Mouse (Mus musculus): ENCODE data around the gene Dpm2. TPM values are rescaled to one million over a fixed set of nuclear protein-coding genes. Genes with fewer than 3 reads are reported as not detected.

Gene Dpm2
- polyA plus RNA-seq, 1 experiment from 2014 or later, result 116 TPM

GRCm38 (mm10) chr2:32586871-32587351 is 16.3 kb downstream of the Dpm2 start, which contains the start of gene St6galnac4:
St6galnac4 (plus strand) TSS chr2:32587095.
- Histone ChIP-seq H3K4me1 (peaks cover 34% of the 10 kb centered on the region), H3K4me2 (peak within 1 kb of the TSS; percentile 75), H3K36me3 (peaks cover 13% of the 10 kb centered on the region), H3K4me3 (peak within 1 kb of the TSS; percentile 67), H3K27me3 (peaks cover 7% of the 10 kb centered on the region), H3K9me3 (no peaks in the 10 kb centered on the region), H3K27ac (peak within 1 kb of the TSS; percentile 44), H3K9ac (peak within 1 kb of the TSS; percentile 77)
- ATAC-seq (ENCODE audit: insufficient number of reproducible peaks, insufficient read depth, low FRiP score, low TSS enrichment, low read depth), result peak; percentile 86
- WGBS, result under 1% methylated on average over 38 of the region's 38 CpGs

DNA sequence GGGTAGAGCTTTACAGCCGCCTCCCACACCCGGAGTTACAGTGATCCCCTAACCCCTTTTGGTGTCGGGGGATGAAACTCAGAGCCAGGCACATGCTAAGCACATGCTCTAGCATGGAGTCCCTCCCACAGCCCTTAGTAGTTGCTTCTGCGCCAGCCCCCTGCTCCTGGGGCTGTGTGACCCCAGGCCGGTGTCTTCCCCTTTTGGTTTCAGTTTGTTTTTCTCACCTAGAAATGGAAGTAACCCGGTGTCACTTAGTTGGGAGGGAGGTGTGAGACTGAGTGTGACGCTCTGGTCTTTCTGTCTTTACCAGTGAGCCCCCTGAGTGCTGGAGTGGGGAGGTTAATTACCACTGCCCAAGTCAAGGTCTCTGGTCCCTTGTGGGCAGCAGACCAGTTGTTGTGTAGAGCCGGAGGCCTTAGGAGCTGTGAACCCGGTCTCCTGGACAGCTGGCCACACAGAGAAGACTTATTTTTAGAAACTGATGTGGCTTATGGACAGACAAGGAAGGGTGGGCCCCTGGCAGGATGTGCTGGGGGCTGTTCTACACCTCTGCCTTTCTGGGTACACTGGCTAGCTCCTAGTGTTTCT is 17.2 kb downstream of the Dpm2 start:
- Histone ChIP-seq H3K27me3 (peaks cover 5% of the 10 kb centered on the region), H3K36me3 (peaks cover 13% of the 10 kb centered on the region), H3K9ac (peak overlapping the region; percentile 77), H3K4me1 (peaks cover 32% of the 10 kb centered on the region), H3K4me2 (peak overlapping the region; percentile 75), H3K27ac (peak overlapping the region; percentile 39; the same call in 1 of the 2 replicates), H3K4me3 (peak overlapping the region; percentile 67), H3K9me3 (no peaks in the 10 kb centered on the region)
- ATAC-seq (ENCODE audit: insufficient number of reproducible peaks, insufficient read depth, low FRiP score, low TSS enrichment, low read depth), result no peak
- 32% methylated on average over 9 of the region's 9 CpGs for WGBS

DNA sequence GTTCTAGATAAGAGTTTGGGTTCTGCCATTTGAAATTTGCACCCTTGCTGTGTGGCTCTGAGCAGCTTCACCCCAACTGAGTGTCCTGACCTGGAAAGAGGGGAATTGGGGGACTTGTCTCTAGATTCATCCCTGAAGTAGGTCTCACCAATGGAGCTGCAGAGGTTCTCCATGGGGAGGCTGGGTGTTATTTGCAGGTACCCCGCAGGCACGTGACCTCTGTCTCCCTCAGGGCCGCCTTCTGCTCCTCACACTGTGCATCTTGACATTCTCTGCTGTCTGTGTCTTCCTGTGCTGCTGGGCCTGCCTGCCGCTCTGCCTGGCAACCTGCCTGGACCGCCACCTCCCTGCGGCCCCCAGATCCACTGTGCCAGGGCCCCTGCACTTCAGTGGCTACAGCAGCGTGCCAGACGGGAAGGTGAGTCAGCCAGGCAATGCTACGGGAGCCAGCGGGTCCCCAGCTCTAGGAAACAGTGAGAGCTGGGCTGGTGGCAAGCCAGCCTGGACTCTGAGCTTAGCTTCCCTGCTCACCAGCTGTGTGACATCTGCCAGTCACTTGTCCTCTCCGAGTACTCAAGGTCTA is 18.6 kb downstream of the Dpm2 start:
- Histone ChIP-seq H3K9me3 (no peaks in the 10 kb centered on the region), H3K27me3 (no peaks in the 10 kb centered on the region), H3K36me3 (peaks cover 25% of the 10 kb centered on the region), H3K9ac (no peak overlapping the region), H3K4me1 (peaks cover 27% of the 10 kb centered on the region), H3K4me2 (peak overlapping the region; percentile 75), H3K27ac (no peak overlapping the region), H3K4me3 (no peak overlapping the region)
- no peak for ATAC-seq (ENCODE audit: insufficient number of reproducible peaks, insufficient read depth, low FRiP score, low TSS enrichment, low read depth)
- 64% methylated on average over 11 of the region's 11 CpGs for WGBS

DNA sequence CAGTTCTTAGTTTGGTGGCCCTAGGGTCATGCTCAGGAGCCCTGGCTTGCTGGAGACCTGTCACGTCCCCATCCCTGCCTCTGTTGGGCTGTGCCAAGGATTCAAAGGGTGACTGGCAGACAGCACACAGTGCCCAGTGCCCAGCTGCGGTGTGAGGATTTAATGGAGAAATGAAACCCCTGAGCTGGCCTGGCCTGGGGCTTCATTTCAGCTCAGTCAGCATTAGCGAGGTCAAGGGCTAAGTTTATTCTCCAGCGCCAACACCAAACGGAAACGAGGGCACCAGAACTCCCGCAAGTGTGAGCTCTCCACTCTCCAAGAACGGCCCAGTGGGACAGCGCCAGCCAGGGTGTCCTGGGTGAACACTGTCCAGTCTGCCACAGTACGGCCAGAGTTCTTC is 19.6 kb downstream of the Dpm2 start:
- WGBS, result 73% methylated on average over 10 of the region's 10 CpGs
- H3K9ac ChIP-seq, result no peak overlapping the region
- H3K4me2 ChIP-seq, result no peak overlapping the region
- no peak overlapping the region for H3K27ac ChIP-seq
- ATAC-seq (ENCODE audit: insufficient number of reproducible peaks, insufficient read depth, low FRiP score, low TSS enrichment, low read depth), result no peak
- H3K36me3 ChIP-seq, result peaks cover 34% of the 10 kb centered on the region
- no peaks in the 10 kb centered on the region for H3K27me3 ChIP-seq
- H3K4me1 ChIP-seq, result peaks cover 27% of the 10 kb centered on the region
- H3K4me3 ChIP-seq, result no peak overlapping the region
- H3K9me3 ChIP-seq, result no peaks in the 10 kb centered on the region

DNA sequence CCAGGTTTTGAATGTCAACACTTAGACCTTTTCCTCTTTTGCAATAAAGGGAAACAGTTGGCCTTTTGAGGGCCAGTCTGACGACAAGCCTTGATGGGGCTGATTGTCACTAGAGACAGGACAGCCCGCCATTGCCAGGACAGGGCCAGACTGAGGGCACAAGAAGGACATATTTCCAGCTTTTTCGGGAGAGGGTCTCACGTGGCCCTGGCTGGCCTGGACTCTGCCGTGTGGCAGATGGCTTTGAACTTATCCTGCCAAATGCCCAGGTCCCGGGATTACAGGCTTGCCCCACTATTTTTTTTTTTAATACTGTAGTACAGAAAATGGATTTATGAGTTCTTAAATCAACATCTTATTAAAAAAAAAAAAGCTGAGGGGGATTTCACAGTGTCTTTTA is 20.6 kb downstream of the Dpm2 start:
- peaks cover 42% of the 10 kb centered on the region for H3K36me3 ChIP-seq
- H3K9me3 ChIP-seq, result no peaks in the 10 kb centered on the region
- WGBS, result 69% methylated on average over 6 of the region's 6 CpGs
- no peaks in the 10 kb centered on the region for H3K27me3 ChIP-seq
- no peak overlapping the region for H3K27ac ChIP-seq
- ATAC-seq (ENCODE audit: insufficient number of reproducible peaks, insufficient read depth, low FRiP score, low TSS enrichment, low read depth), result no peak
- H3K4me1 ChIP-seq, result peaks cover 27% of the 10 kb centered on the region
- no peak overlapping the region for H3K9ac ChIP-seq
- H3K4me2 ChIP-seq, result no peak overlapping the region
- H3K4me3 ChIP-seq, result no peak overlapping the region

- peaks cover 10% of the 10 kb centered on the region for H3K4me1 ChIP-seq
- no peaks in the 10 kb centered on the region for H3K9me3 ChIP-seq
- no peak overlapping the region for H3K27ac ChIP-seq
- H3K27me3 ChIP-seq, result no peaks in the 10 kb centered on the region
- 93% methylated on average over 13 of the region's 13 CpGs for WGBS
- no peak overlapping the region for H3K4me2 ChIP-seq
- no peak for ATAC-seq (ENCODE audit: insufficient number of reproducible peaks, insufficient read depth, low FRiP score, low TSS enrichment, low read depth)
- H3K9ac ChIP-seq, result no peak overlapping the region
- peaks cover 46% of the 10 kb centered on the region for H3K36me3 ChIP-seq
- no peak overlapping the region for H3K4me3 ChIP-seq
These were observed 26.1 kb downstream of the Dpm2 start for GRCm38 (mm10) chr2:32596725-32597124.

- WGBS, result 90% methylated on average over 5 of the region's 5 CpGs
- H3K27me3 ChIP-seq, result no peaks in the 10 kb centered on the region
- no peak for ATAC-seq (ENCODE audit: insufficient number of reproducible peaks, insufficient read depth, low FRiP score, low TSS enrichment, low read depth)
- no peaks in the 10 kb centered on the region for H3K9me3 ChIP-seq
- H3K4me3 ChIP-seq, result no peak overlapping the region
- 0 out of 2 replicates have a peak overlapping the region, but pooled peaks have one; percentile 11 for H3K9ac ChIP-seq
- H3K4me1 ChIP-seq, result peaks cover 15% of the 10 kb centered on the region
- no peak overlapping the region for H3K4me2 ChIP-seq
- peaks cover 46% of the 10 kb centered on the region for H3K36me3 ChIP-seq
- H3K27ac ChIP-seq, result no peak overlapping the region
These were observed 26.6 kb downstream of the Dpm2 start for GRCm38 (mm10) chr2:32597248-32597647.

DNA sequence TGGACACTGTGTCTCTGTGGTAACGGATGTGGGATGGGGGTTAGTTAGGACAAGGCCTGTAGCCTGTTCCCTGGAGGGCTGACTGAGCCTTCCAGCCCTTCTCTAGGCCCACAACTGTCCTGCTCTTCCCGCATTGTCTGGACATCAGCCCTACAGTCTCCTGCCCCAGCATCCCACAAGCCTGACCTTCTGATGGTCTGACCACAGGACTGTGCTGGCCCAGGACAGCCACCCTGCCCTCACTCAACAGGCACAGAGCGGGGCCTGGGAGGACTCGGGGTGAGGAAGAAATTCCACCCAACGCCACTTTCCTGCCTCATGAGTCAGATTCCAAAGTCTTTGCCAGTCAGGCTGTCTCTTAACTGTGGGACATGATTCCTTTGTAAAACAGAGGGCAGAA is 27.0 kb downstream of the Dpm2 start:
- H3K4me1 ChIP-seq, result peaks cover 19% of the 10 kb centered on the region
- H3K27me3 ChIP-seq, result no peaks in the 10 kb centered on the region
- ATAC-seq (ENCODE audit: insufficient number of reproducible peaks, insufficient read depth, low FRiP score, low TSS enrichment, low read depth), result no peak
- H3K9ac ChIP-seq, result no peak overlapping the region
- H3K4me3 ChIP-seq, result no peak overlapping the region
- H3K27ac ChIP-seq, result no peak overlapping the region
- H3K4me2 ChIP-seq, result no peak overlapping the region
- H3K9me3 ChIP-seq, result no peaks in the 10 kb centered on the region
- peaks cover 46% of the 10 kb centered on the region for H3K36me3 ChIP-seq
- 86% methylated on average over 5 of the region's 5 CpGs for WGBS

GRCm38 (mm10) chr2:32598506-32598905 is 27.8 kb downstream of the Dpm2 start:
- Histone ChIP-seq H3K9me3 (no peaks in the 10 kb centered on the region), H3K9ac (no peak overlapping the region), H3K4me3 (no peak overlapping the region), H3K4me1 (peaks cover 19% of the 10 kb centered on the region), H3K27ac (no peak overlapping the region), H3K36me3 (peaks cover 43% of the 10 kb centered on the region), H3K27me3 (no peaks in the 10 kb centered on the region), H3K4me2 (no peak overlapping the region)
- ATAC-seq (ENCODE audit: insufficient number of reproducible peaks, insufficient read depth, low FRiP score, low TSS enrichment, low read depth), result no peak
- WGBS, result 89% methylated on average over 8 of the region's 8 CpGs

DNA sequence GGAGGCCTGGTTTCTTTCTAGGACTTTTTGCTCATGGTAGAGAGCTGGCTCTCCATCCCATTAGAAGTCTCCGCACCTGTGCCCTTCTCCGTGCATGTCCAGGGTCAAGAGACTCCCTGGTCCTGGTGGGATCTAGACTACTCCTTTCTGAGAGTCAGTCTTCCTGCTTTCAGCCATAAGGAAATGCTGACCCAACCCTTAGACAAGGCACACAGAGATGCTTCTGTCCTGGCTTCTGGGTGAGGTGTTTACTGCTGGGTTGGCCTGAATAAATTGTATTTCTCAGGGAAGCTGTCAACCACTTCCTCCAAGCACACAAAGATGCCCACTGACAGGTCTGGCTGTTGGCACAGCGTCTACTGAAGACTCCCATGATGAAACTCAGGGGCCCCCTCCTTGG is 28.8 kb downstream of the Dpm2 start, which contains the start of gene St6galnac6:
TSS of gene St6galnac6 (plus strand) at position 301 of the 400 bp plus-strand sequence.
- WGBS, result 99% methylated on average over 3 of the region's 3 CpGs
- H3K9ac ChIP-seq, result no peak within 1 kb of the TSS
- H3K27ac ChIP-seq, result no peak within 1 kb of the TSS
- H3K4me2 ChIP-seq, result no peak within 1 kb of the TSS
- H3K27me3 ChIP-seq, result no peaks in the 10 kb centered on the region
- H3K36me3 ChIP-seq, result peaks cover 34% of the 10 kb centered on the region
- no peak for ATAC-seq (ENCODE audit: insufficient number of reproducible peaks, insufficient read depth, low FRiP score, low TSS enrichment, low read depth)
- H3K9me3 ChIP-seq, result no peaks in the 10 kb centered on the region
- peaks cover 19% of the 10 kb centered on the region for H3K4me1 ChIP-seq
- no peak within 1 kb of the TSS for H3K4me3 ChIP-seq

DNA sequence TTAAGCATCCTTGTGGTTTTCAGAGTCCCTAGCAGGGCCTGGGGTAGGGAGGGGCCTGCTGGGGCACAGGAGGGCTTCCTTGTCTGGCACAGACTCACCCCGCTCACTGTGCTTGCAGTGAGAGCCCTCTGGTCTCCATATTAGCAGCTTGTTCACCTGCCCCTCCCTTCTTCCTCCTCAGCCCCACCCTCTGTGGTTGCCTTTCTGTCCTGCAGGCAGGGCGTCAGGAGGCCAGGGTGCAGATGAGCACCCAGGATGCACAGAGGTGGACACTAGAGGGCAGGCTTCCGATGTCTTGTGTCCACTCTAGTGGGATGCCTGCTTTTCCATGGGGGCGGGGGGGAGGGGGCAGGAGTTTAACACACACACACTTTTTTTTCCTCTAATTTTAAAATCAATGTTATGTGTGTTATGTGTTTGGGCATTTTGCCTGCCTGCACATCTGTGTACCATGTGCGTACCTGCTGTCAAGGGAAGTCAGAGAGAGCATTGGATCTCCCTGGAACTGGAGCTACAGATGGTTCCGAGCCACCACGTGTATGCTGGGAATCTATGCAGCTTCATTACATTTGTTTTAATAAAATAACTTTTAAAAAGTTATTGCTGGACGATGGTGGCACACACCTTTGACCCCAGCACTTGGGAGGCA is 30.9 kb downstream of the Dpm2 start:
- Histone ChIP-seq H3K27ac (peak overlapping the region; percentile 82), H3K27me3 (no peaks in the 10 kb centered on the region), H3K36me3 (peaks cover 17% of the 10 kb centered on the region), H3K9me3 (no peaks in the 10 kb centered on the region), H3K4me2 (peak overlapping the region; percentile 56), H3K4me1 (peaks cover 22% of the 10 kb centered on the region), H3K9ac (no peak overlapping the region), H3K4me3 (no peak overlapping the region)
- 24% methylated on average over 8 of the region's 8 CpGs for WGBS
- no peak; the same call in 1 of the 2 replicates for ATAC-seq (ENCODE audit: insufficient number of reproducible peaks, insufficient read depth, low FRiP score, low TSS enrichment, low read depth)
